Mouse (Mus musculus) frontal cortex, postnatal 10 days (tissue): ENCODE data around the gene Tmem9.

Experiments used
- DNase-seq, 2 experiments: peaks; one replicate each; pipeline ENCODE4 v3.0.0; 2022; ENCODE audit warnings: low spot score in 2 of 2, mixed read lengths in 1 of 2

The Tmem9 gene

GRCm38 (mm10) chr1:136007211-136008158, at the start of gene Tmem9:
Gene Tmem9, plus strand, starts transcription at chr1:136008150.
- DNase-seq = peak; percentile 37 to 49

- no peak for DNase-seq
These were observed 49.5 kb upstream of the Tmem9 start for GRCm38 (mm10) chr1:135958483-135958882.

GRCm38 (mm10) chr1:135963177-135963576, 44.8 kb upstream of the Tmem9 start:
- no peak for DNase-seq

GRCm38 (mm10) chr1:135964561-135964960, 43.4 kb upstream of the Tmem9 start:
- DNase-seq = no peak

GRCm38 (mm10) chr1:135967739-135968138, 40.2 kb upstream of the Tmem9 start:
- DNase-seq = no peak

GRCm38 (mm10) chr1:135970486-135970885, 37.5 kb upstream of the Tmem9 start:
- no peak for DNase-seq

GRCm38 (mm10) chr1:135972576-135972975, 35.4 kb upstream of the Tmem9 start:
- DNase-seq = no peak

- DNase-seq = no peak
These were observed 23.8 kb upstream of the Tmem9 start for GRCm38 (mm10) chr1:135984105-135984504.

- no peak for DNase-seq
These were observed 18.1 kb upstream of the Tmem9 start for GRCm38 (mm10) chr1:135989876-135990275.

- DNase-seq = no peak
These were observed 14.5 kb upstream of the Tmem9 start for GRCm38 (mm10) chr1:135993470-135993869.

GRCm38 (mm10) chr1:135997537-135997936, 10.4 kb upstream of the Tmem9 start:
- no peak for DNase-seq

- no peak for DNase-seq
These were observed 8.1 kb upstream of the Tmem9 start for GRCm38 (mm10) chr1:135999720-136000287.

- no peak for DNase-seq
These were observed 6.5 kb upstream of the Tmem9 start for GRCm38 (mm10) chr1:136001438-136001837.

- DNase-seq = no peak
These were observed 1.6 kb upstream of the Tmem9 start, which contains the start of gene Igfn1 for GRCm38 (mm10) chr1:136006292-136006748. Gene Igfn1, minus strand, starts transcription at chr1:136006342.

GRCm38 (mm10) chr1:136008159-136008533, 196 bp downstream of the Tmem9 start:
- no peak for DNase-seq

GRCm38 (mm10) chr1:136010247-136010646, 2.3 kb downstream of the Tmem9 start:
- DNase-seq = no peak

GRCm38 (mm10) chr1:136013513-136013912, 5.6 kb downstream of the Tmem9 start:
- DNase-seq = no peak

- DNase-seq = no peak
These were observed 7.0 kb downstream of the Tmem9 start for GRCm38 (mm10) chr1:136014796-136015502.

- no peak for DNase-seq
These were observed 9.4 kb downstream of the Tmem9 start for GRCm38 (mm10) chr1:136017307-136017706.

GRCm38 (mm10) chr1:136017907-136018313, 10.0 kb downstream of the Tmem9 start:
- DNase-seq = peak; percentile 92 to 94

- DNase-seq = no peak
These were observed 10.6 kb downstream of the Tmem9 start for GRCm38 (mm10) chr1:136018390-136019189.
